Mouse (Mus musculus) cerebellum, adult 2 months (tissue): ENCODE measurements around the gene Armh1.

ENCODE experiments used
- CTCF ChIP-seq: fragments of 200-500 bp; IDR thresholded peaks from 2 replicates; pipeline ENCODE4 v1.5.1; 2011; ENCODE audit warnings: low read depth, mild to moderate bottlenecking, control low read depth, low read length, moderate library complexity, borderline replicate concordance; ENCODE audit not compliant: insufficient read depth
- POLR2A ChIP-seq: fragments of 200-500 bp; IDR thresholded peaks from 2 replicates; pipeline ENCODE4 v1.6.1; 2011; ENCODE audit warnings: low read length, control low read depth, borderline replicate concordance; ENCODE audit not compliant: insufficient read depth

GRCm38 (mm10) chr4:117284363-117284762 is 32.4 kb upstream of the Armh1 start:
- TF ChIP-seq CTCF (no peak), POLR2A (no peak)
